Mouse (Mus musculus) brown adipose tissue, adult 24 weeks (tissue): ENCODE data around the gene Luc7l2. TPM values are rescaled to one million over a fixed set of nuclear protein-coding genes. Genes with fewer than 3 reads are reported as not detected.

Source experiments
- polyA plus RNA-seq: library from polyadenylated mRNA; stranded (reverse); fragments of >200 nt; gene quantifications from 2 replicates; pipeline ENCODE4 v1.2.4, GENCODE M21; 2012; ENCODE audit not compliant: missing spikeins, insufficient read depth, insufficient read length

The Luc7l2 gene
- polyA plus RNA-seq, 1 experiment: 68.4 TPM

Other genes starting within 250 kb of the Luc7l2 start
- 10.5 and 10.6 TPM in 2 replicates for gene Zc3hav1, start 196.7 kb upstream of the Luc7l2 start, polyA plus RNA-seq
- 1.7 and 2.9 TPM in 2 replicates for gene Ttc26, start 169.9 kb upstream of the Luc7l2 start, polyA plus RNA-seq
- 3.9 and 6.8 TPM in 2 replicates for gene Ubn2, start 117.4 kb upstream of the Luc7l2 start, polyA plus RNA-seq
- 500 and 513 TPM in 2 replicates for gene Fmc1, start 17.8 kb upstream of the Luc7l2 start, polyA plus RNA-seq
- gene Klrg2, start 85.9 kb downstream of the Luc7l2 start, polyA plus RNA-seq: 1.3 TPM in 1 of 2 replicates, not detected in the other
- not detected in 2 replicates for gene Clec2l, start 111.7 kb downstream of the Luc7l2 start, polyA plus RNA-seq